Mouse (Mus musculus) E14TG2a.4 (cell line): ENCODE data around the gene Trabd2b.

Source experiments
- CTCF ChIP-seq: conservative IDR thresholded peaks from 2 replicates; pipeline ENCODE4 v1.5.1; 2014; ENCODE audit warnings: low read length
- NANOG ChIP-seq: IDR thresholded peaks from 2 replicates; pipeline ENCODE4 v1.6.1; 2014; ENCODE audit warnings: borderline replicate concordance, low read length, mixed read lengths

- TF ChIP-seq CTCF (no peak), NANOG (no peak)
Observed at GRCm38 (mm10) chr4:114385236-114385635, 21.3 kb upstream of the Trabd2b start.
